Mouse (Mus musculus) E14TG2a.4 (cell line): ENCODE data around the gene Ubash3a.

Experiments used
- H3K27me3 ChIP-seq: 2 replicates; pipeline ENCODE4 v1.6.1; 2014; ENCODE audit warnings: low read length, control low read depth; ENCODE audit not compliant: insufficient read depth
- H3K36me3 ChIP-seq: 2 replicates; pipeline ENCODE4 v1.6.1; 2014; ENCODE audit warnings: low read length, control low read depth; ENCODE audit not compliant: insufficient read depth
- H3K4me1 ChIP-seq: replicated peaks from 2 replicates; pipeline ENCODE4 v1.6.1; 2014; ENCODE audit warnings: low read depth, low read length, control low read depth
- H3K4me3 ChIP-seq: replicated peaks from 2 replicates; pipeline ENCODE4 v1.5.1; 2014; ENCODE audit warnings: mild to moderate bottlenecking, low read length
- H3K9me3 ChIP-seq: 2 replicates; pipeline ENCODE4 v1.6.1; 2014; ENCODE audit warnings: low read length, control low read depth
- CTCF ChIP-seq: conservative IDR thresholded peaks from 2 replicates; pipeline ENCODE4 v1.5.1; 2014; ENCODE audit warnings: low read length
- NANOG ChIP-seq: IDR thresholded peaks from 2 replicates; pipeline ENCODE4 v1.6.1; 2014; ENCODE audit warnings: borderline replicate concordance, low read length, mixed read lengths
- POU5F1 ChIP-seq: IDR thresholded peaks from 2 replicates; pipeline ENCODE4 v1.6.1; 2014; ENCODE audit warnings: low read length, borderline replicate concordance

Ubash3a gene

GRCm38 (mm10) chr17:31259825-31260224 is 52.2 kb downstream of the Ubash3a start:
- TF ChIP-seq NANOG, result no peak
- TF ChIP-seq CTCF, result peak; percentile 41
- H3K36me3 ChIP-seq, result peaks cover 10% of the 10 kb centered on the region; the same call in 1 of the 2 replicates
- H3K4me3 ChIP-seq, result no peak overlapping the region
- peaks cover 10% of the 10 kb centered on the region for H3K9me3 ChIP-seq
- no peaks in the 10 kb centered on the region for H3K27me3 ChIP-seq
- H3K4me1 ChIP-seq, result peaks cover 67% of the 10 kb centered on the region

GRCm38 (mm10) chr17:31260430-31260829 is 52.8 kb downstream of the Ubash3a start:
- no peak overlapping the region for H3K4me3 ChIP-seq
- peaks cover 10% of the 10 kb centered on the region for H3K9me3 ChIP-seq
- no peak for TF ChIP-seq CTCF
- TF ChIP-seq NANOG, result no peak
- no peak for TF ChIP-seq POU5F1
- H3K36me3 ChIP-seq, result peaks cover 10% of the 10 kb centered on the region; the same call in 1 of the 2 replicates
- H3K4me1 ChIP-seq, result peaks cover 70% of the 10 kb centered on the region
- H3K27me3 ChIP-seq, result no peaks in the 10 kb centered on the region

- Histone ChIP-seq H3K36me3 (peaks cover 8% of the 10 kb centered on the region; the same call in 1 of the 2 replicates), H3K4me1 (peaks cover 80% of the 10 kb centered on the region), H3K4me3 (no peak overlapping the region), H3K9me3 (peaks cover 4% of the 10 kb centered on the region), H3K27me3 (no peaks in the 10 kb centered on the region)
- TF ChIP-seq POU5F1 (no peak), CTCF (no peak), NANOG (no peak)
Observed at GRCm38 (mm10) chr17:31261352-31261751, 53.7 kb downstream of the Ubash3a start.

- H3K4me1 ChIP-seq, result peaks cover 89% of the 10 kb centered on the region
- peaks cover under 1% of the 10 kb centered on the region; the same call in 1 of the 2 replicates for H3K36me3 ChIP-seq
- no peaks in the 10 kb centered on the region for H3K27me3 ChIP-seq
- TF ChIP-seq POU5F1 (no peak), NANOG (no peak)
- H3K4me3 ChIP-seq, result no peak overlapping the region
- H3K9me3 ChIP-seq, result no peaks in the 10 kb centered on the region
Observed at GRCm38 (mm10) chr17:31262715-31263114, 55.0 kb downstream of the Ubash3a start.

- no peak for TF ChIP-seq CTCF
- no peak for TF ChIP-seq POU5F1
- TF ChIP-seq NANOG, result no peak
- H3K9me3 ChIP-seq, result no peaks in the 10 kb centered on the region
- H3K27me3 ChIP-seq, result no peaks in the 10 kb centered on the region
- no peak overlapping the region for H3K4me3 ChIP-seq
- H3K4me1 ChIP-seq, result peaks cover 90% of the 10 kb centered on the region
- no peaks in the 10 kb centered on the region; the same call in 1 of the 2 replicates for H3K36me3 ChIP-seq
Observed at GRCm38 (mm10) chr17:31263770-31264169, 56.1 kb downstream of the Ubash3a start.

- Histone ChIP-seq H3K27me3 (no peaks in the 10 kb centered on the region), H3K4me3 (peak overlapping the region; percentile 50)
Observed at GRCm38 (mm10) chr17:31264372-31264771, 56.7 kb downstream of the Ubash3a start.

GRCm38 (mm10) chr17:31265171-31265572 is 57.5 kb downstream of the Ubash3a start:
- H3K4me3 ChIP-seq, result peak overlapping the region; percentile 50
- TF ChIP-seq POU5F1, result no peak
- no peak; the same call in 1 of the 2 replicates for TF ChIP-seq NANOG
- TF ChIP-seq CTCF, result no peak
- H3K4me1 ChIP-seq, result peaks cover 92% of the 10 kb centered on the region
- H3K36me3 ChIP-seq, result no peaks in the 10 kb centered on the region
- H3K27me3 ChIP-seq, result no peaks in the 10 kb centered on the region
- H3K9me3 ChIP-seq, result no peaks in the 10 kb centered on the region

More at GRCm38 (mm10) chr17:31264372-31264771, 56.7 kb downstream of the Ubash3a start:
- no peaks in the 10 kb centered on the region; the same call in 1 of the 2 replicates for H3K36me3 ChIP-seq
- peaks cover 92% of the 10 kb centered on the region for H3K4me1 ChIP-seq
- no peaks in the 10 kb centered on the region for H3K9me3 ChIP-seq
- no peak for TF ChIP-seq CTCF
- no peak for TF ChIP-seq POU5F1
- no peak for TF ChIP-seq NANOG

GRCm38 (mm10) chr17:31265831-31266230 is 58.2 kb downstream of the Ubash3a start:
- H3K27me3 ChIP-seq, result no peaks in the 10 kb centered on the region
- no peak for TF ChIP-seq POU5F1
- TF ChIP-seq CTCF, result no peak
- TF ChIP-seq NANOG, result no peak
- no peaks in the 10 kb centered on the region for H3K9me3 ChIP-seq
- no peaks in the 10 kb centered on the region for H3K36me3 ChIP-seq
- peaks cover 91% of the 10 kb centered on the region for H3K4me1 ChIP-seq
- peak overlapping the region; percentile 50 for H3K4me3 ChIP-seq
